Mouse (Mus musculus) embryo, embryonic 11.5 days (tissue): Measurements from ENCODE around the gene Fmnl1.
"Not testable (repeated sequence)": the region's sequence is repeated elsewhere in the genome, so short reads cannot be mapped to it uniquely, and the experiment has no call there.

Experiments
- DNase-seq: peaks from one replicate; pipeline ENCODE4 v3.0.0-alpha.2; 2012; ENCODE audit warnings: low read depth, low spot score

Gene Fmnl1

DNA sequence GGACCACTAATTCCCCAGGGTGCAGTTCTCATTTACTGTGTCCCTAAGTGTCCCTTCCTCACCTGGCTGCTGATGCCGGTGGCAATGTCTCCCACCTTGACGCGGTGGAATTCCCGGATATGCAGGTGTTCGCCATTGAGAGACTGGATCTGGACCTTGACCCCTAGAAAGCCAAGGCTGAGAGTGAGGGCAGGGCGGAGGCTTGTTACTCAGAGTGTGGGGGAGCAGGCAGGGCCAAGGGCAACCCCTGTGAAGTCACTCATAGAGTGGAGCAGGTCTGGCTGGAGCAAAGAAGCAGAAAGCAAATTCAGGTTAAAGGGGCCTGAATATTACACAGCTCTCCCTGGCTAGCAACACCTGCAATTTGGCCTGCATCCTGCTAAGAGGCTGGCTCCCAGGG is 50.5 kb downstream of the Fmnl1 start:
- no peak for DNase-seq

DNA sequence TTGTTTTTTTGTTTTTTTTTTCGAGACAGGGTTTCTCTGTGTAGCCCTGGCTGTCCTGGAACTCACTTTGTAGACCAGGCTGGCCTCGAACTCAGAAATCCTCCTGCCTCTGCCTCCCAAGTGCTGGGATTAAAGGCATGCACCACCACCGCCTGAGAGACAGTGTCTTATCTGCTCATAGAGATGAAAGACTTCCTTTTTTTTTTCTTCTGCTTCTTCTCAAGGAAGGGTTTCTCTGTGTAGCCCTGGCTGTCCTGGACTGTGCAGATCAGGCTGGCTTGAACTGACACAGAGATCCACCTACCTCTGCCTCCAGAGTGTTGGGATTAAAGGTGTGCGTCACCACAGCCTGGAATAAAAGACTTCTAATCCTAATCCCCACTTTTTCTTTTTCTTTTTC is 51.8 kb downstream of the Fmnl1 start:
- DNase-seq, result not testable (repeated sequence)

DNA sequence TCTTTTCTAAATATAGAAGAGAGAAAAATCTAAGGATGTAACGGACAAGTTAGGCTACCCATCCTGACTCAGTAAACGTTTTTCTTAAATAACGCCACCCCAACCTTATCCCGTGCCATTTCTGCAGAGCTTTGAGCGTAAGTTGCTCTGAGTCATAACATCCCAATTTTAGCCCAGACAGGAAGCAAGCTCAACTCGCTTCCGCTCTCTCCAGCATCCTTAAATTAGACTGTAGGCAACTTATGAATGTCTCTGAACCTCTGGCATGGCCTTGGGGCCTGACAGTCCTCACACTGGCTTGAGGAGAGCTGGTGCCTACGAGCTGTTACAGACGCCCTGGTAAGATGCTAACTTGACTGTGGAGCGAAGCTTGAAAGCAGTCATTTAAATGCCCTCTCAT is 52.5 kb downstream of the Fmnl1 start:
- DNase-seq, result no peak

DNA sequence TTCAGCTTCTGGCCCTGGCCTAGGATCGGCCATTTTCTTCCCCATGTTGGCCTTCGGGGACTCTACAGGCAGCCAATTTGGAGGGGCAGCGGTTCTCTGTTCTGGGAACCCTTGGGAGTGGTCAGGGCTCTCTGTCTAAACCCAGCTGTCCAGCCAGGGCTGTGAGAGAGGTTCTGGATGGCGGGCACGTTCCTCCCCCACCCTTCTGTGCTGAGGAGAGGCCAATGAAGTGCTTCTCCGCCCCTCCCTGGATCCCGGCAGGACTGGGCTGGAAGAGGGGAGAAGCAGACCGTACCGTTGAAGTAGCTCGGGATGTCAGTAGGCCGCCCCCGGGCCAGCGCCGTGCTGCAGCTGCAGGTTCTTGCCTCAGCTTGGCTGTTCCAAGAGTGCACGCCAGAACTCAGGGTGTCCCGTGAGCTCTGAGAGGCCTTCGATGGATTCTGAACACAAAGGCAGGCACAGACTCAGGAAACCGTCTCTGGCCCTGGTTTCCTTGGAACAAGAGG is 53.1 kb downstream of the Fmnl1 start:
- no peak for DNase-seq

DNA sequence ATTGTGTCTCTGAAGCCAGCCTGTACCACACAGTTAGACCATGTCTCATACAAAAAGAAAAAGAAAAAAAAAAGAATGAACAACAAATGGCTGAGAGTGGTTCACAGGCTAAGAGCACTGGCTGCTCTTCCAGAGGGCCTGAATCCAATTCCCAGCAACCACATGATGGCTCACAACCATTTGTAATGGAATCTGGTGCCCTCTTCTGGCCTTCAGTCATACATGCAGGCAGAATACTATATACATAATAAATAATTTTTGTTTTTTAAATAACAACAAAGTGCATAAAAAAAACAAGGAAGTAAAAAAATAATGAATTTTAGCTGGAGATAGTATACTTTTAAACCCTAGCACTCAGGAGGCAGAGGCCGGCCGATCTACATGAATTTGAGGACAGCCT is 58.7 kb downstream of the Fmnl1 start:
- no peak for DNase-seq

DNA sequence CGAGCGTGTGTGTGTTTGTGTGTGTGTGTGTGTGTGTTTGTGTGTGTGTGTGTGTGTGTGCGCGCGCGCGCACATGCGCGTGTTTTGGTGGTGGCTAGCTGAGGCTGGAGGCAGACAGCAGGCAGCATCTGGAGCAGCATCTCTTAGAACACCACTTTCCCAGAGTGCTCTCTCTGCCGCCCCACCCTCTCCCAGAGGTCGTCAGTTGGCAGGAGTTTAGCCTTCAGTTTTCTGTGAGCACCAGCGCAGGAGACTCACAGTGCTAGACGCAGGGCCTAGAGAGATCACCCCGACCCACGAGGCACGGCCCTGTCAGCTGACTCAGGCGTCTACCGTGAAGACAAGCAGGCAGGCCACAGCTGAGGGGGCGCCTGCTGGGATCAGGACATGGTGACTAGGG is 59.7 kb downstream of the Fmnl1 start:
- DNase-seq, result no peak

DNA sequence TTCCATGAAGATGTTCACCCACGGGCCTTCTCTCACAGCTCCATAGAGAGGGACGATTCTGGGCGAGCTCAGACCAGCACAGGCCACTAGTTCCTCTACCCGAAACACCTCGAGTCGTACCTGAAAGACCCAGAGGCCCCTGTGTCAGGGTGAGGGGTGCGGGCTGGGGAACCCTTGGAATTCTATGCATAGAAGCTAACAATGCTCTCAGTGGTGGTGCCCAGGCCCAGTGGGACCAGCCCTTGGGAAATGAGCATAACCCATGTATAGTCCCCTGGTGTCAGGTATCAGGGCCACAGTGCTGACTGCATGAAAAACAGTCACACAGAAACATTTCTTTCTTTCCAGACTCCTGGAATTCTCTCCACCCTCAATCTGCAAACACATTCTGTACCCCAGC is 60.5 kb downstream of the Fmnl1 start:
- no peak for DNase-seq

DNA sequence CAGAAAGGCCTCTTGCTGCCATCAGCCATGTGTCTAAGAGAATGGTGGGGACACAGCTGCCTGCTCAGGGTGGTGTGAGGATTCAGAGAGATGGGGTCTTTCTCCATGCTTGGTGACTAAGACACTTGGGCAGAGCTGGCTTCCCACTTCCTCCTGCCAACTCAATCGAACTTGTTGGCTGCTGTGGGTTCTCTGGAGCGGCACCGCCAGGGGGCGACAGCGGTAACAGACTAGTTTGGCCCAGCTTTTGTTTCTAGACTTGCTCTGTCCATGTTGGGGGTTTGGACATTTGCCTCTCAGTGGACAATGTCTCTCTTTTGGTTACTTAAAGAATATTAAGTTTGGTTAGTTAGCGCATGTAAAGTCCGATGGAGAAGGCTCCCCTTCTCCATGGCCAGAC is 62.1 kb downstream of the Fmnl1 start:
- DNase-seq, result peak; percentile 46

DNA sequence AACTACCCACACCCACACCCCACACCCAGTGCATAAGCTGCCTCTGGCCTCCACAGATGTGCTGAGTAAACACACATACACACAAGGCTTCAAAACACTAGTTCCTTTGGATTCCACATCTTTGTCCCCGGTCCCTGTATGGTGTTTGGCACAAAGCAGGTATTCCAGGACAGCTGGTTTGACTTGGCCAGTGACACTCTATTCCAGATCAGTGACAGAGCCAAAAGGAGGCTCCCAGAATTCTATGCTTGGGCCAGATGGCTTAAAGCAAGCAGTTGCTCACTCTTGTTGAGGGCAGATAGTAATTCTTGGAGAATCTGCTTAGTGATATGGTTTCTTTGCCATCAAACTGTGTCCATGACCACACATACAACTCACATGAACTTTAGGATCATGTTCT is 63.5 kb downstream of the Fmnl1 start:
- no peak for DNase-seq

DNA sequence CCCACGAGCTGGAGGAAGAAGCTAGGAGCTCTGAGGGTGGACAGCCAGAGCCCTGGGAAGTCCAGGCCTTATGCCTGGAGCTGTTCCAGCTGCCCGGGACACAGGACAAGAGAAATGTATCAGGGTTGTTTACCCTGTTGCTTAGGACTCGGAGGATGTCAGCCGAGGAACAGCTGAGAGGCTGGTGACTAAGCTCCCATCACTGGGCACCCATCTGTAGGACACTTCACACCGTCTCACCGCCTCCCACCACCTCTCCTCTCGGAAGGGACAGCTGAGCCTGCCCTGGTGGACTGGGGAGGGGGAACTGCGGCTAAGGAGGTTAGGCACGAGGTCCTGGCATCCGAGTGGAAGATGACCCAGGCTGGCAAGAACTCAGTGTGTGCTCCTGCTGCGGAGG is 64.8 kb downstream of the Fmnl1 start:
- DNase-seq, result no peak

DNA sequence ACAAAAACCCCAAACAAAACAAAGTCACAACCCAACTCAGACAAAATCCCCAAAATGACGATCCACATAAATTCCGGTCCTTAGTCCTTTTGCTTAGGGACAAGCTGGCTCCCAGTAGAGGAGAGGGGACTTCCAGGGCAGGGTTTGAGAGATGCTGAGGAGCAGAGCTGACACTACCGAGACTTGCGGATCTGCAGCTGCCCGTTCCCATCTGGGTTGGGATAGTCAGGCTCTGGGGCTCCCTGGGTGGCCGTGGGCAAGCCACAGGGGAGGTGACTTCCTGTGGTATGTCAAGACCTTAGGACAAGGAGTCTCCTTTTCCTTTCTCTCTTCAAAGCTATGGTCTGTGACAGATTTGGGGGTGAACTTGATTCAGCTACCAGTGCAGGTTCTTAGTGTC is 65.5 kb downstream of the Fmnl1 start:
- no peak for DNase-seq

DNA sequence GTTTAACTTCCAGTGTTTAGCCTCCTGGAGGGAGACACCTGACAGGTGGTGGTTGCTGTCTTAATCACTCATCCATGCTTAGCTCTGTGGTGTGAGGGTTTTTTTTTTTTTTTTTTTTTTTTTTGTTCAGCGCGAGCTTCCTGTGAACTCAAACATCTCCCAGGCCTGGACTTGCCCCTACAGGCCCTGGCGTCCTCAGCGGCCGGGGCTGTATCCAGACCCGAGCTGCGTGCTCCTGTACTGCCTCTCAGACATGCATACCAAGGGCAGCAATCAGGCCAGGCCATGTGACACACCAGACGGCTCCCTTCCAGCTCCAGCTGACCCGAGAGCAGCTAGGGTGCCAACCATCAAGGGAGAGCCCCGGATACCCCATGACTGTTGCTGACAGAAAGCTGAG is 66.0 kb downstream of the Fmnl1 start:
- no peak for DNase-seq

DNA sequence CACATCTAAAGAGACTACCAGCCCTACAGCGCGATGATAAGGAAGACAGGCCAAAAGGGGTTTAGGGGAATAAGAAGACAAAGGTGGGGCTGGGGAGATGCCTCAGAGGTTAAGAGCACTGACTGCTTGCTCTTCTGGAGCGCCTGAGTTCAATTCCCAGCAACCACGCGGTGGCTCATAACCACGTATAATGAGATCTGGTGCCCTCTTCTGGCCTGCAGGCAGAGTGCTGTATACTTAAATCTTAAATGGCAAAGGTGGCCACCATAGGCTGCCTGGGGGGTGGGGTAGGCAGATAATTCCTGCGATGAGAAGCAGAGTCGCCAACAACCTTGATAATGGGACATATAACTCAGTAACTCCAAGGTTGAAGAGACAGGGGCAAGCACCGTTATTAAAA is 66.8 kb downstream of the Fmnl1 start:
- no peak for DNase-seq

DNA sequence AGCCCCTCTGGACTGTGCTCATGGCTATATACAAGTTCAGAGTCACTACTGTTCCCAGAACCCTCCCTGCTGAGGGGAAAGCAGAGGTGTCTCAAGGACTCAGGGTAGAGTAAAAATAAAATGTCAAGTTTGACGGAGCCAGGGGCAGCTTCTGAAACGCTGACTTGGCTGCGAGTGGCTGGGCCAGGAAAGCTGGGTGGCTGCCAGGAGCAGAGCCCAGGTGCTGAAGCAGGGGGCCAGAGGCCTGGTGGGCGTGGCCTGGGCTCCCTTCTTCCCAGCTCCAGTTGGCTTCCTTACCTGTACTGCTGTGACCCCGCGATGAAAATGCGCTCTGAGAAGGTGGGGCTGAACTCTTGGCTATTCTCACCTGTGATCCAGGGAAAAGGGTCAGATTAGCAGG is 69.8 kb downstream of the Fmnl1 start:
- DNase-seq, result no peak

DNA sequence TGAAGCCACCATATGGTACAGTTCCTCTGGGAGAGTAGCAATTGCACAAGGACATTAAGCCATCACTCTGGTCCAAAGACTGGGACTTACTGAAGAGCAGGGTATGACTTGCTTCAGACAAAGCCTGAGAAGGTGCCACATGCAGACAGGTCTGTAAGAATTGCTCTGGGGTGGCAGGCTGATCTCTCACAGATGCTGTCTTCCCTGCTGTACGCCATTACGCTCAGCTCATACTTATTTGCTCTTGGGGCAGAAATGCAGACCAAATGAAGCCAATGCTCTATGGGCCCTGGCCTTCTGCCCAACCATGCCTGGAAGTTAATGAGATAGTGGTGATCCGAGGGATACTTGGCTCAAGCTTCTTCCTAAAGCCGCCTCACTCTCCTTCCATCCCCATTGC is 73.9 kb downstream of the Fmnl1 start:
- DNase-seq, result no peak

DNA sequence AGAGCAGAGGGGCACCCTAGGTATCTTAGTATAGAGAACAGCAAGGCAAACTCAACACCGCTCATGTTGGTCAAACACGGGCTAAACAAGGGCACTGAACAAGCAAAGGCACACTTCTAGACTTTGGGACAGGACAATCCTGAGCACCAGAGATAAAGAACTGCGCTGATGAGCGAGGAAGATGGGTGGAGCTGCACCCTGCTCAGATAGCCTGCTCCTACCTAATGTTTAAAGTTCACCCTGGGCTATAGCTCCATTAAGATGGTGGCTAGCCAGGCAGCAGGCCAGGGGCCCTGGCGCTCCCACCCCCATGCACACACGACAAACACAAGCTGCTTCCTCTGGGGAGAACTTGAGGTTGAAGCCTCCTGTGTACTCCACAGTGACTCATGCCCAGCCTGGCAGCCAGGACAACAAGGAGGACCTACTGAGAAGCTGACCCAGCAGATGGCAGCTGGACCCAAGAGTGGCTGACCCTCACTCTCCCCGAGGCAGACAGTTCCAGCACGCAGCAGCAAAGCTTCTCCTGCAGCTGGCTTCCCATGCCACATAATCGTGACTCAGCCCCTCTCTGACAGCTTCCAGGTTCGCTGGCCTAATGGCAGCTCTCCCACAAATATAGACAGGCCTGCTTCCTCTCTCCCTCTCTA is 75.3 kb downstream of the Fmnl1 start:
- no peak for DNase-seq

DNA sequence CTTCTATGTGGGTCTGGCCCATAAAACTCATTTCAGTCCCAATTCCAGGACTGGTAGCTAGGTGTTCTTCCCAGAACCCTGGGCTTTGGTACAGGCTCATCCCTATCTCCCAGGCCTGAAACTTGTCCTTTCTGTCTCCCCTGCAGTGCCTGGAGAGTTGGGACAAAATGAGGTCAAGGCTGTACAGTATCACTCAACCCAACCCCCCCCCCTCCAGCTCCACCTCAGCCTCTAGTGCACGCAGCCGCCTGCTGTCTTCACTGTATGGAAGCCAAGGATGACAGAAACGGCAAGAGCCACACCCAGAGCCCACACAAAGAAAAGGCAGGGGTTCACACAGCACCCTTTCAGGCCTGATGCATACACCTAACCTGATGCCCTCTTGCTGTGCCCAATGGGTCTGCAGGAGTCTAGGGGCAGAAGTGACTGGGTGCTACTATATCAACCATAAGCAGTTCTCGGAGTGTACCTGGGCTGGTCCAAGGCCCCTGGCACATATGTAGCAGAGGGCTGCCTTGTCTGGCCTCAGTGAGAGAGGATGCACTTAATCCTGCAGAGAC is 75.9 kb downstream of the Fmnl1 start:
- no peak for DNase-seq

DNA sequence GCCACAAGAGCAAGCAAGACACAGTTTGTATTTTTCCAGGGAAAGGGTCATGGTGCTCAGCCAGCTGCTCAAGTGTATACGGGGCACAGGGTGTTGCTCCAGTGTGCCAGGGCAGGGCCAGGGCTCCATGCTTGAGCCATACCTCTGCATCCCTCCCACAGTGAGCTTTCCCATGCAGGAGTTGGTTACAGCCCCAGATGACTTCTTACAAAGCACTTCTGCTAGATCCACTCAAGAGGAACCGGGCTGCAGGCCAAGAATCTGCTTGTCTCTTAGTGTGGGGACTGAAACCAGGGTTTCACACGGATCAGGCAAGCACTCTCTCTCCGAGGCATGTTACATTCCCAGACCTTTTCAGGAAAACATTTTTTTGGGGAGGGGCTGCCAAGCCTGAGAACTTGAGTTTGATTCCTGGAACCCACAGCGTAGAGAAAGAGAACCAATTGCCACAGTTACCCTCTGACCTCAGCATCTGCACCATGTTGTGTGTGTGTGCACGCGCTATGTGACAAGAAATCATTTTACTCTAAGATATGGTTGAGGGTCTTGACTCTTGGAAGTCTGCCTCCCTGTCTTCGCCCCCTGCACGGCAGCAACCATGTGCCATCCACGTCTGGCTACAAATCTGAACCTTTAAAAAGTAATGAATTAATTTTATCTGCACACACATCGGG is 76.7 kb downstream of the Fmnl1 start:
- DNase-seq, result no peak
